Mouse (Mus musculus) gastrocnemius, postnatal 14 days (tissue): ENCODE measurements around the gene Tnks1bp1. TPM values are rescaled to one million over a fixed set of nuclear protein-coding genes. Genes with fewer than 3 reads are reported as not detected.

Experiments
- total RNA-seq, 2 experiments: library from RNA; stranded (reverse); gene quantifications; 2 replicates each; pipeline ENCODE4 v1.2.3; 2021

Gene Tnks1bp1
- total RNA-seq, 2 experiments from 2014 or later = 47.3 to 48.5 TPM

Other genes with a start within 250 kb of the Tnks1bp1 start
- 1 to 10 TPM; 6.1 to 7.0 TPM for gene Ube2l6, start 249.2 kb upstream of the Tnks1bp1 start, total RNA-seq
- gene Smtnl1, start 225.4 kb upstream of the Tnks1bp1 start, total RNA-seq = 100 to 1,000 TPM in 1 of 2 experiments, 10 to 100 TPM in 1; 95.9 to 120 TPM
- gene Timm10, start 221.0 kb upstream of the Tnks1bp1 start, total RNA-seq = 10 to 100 TPM; 45.7 to 46.0 TPM
- 10 to 100 TPM in 1 of 2 experiments, 1 to 10 TPM in 1; 6.2 to 16.1 TPM for gene Slc43a1, start 209.2 kb upstream of the Tnks1bp1 start, total RNA-seq
- gene Rtn4rl2, start 161.3 kb upstream of the Tnks1bp1 start, total RNA-seq = under 1 TPM; 0.55 to 0.64 TPM
- gene Slc43a3, start 111.4 kb upstream of the Tnks1bp1 start, total RNA-seq = 10 to 100 TPM; 22.4 to 43.2 TPM
- gene Prg2, start 67.6 kb upstream of the Tnks1bp1 start, total RNA-seq = under 1 TPM in 1 of 2 experiments, not detected in 1; 0.29 TPM
- gene Prg3, start 59.8 kb upstream of the Tnks1bp1 start, total RNA-seq = not detected
- gene Ssrp1, start 10.8 kb upstream of the Tnks1bp1 start, total RNA-seq = 10 to 100 TPM; 34.0 to 44.2 TPM
- gene P2rx3, start 10.6 kb upstream of the Tnks1bp1 start, total RNA-seq = under 1 TPM; 0.89 to 0.92 TPM
- 10 to 100 TPM; 61.0 to 74.0 TPM for gene Aplnr, start 88.2 kb downstream of the Tnks1bp1 start, total RNA-seq
- 1 to 10 TPM; 3.9 to 7.3 TPM for gene Lrrc55, start 149.2 kb downstream of the Tnks1bp1 start, total RNA-seq